Mouse (Mus musculus): ENCODE data around the gene Tmem94. TPM values are rescaled to one million over a fixed set of nuclear protein-coding genes. Genes with fewer than 3 reads are reported as not detected.

Tmem94 gene
- polyA plus RNA-seq, 1 experiment from 2014 or later, result 28.4 TPM

- H3K4me1 ChIP-seq, result no peaks in the 10 kb centered on the region
- WGBS, result 17% methylated on average over 6 of the region's 6 CpGs
- no peak overlapping the region for H3K4me2 ChIP-seq
- H3K27ac ChIP-seq, result no peak overlapping the region
- no peaks in the 10 kb centered on the region for H3K36me3 ChIP-seq (replicated peaks)
- H3K9me3 ChIP-seq, result no peaks in the 10 kb centered on the region
- H3K4me3 ChIP-seq, result no peak overlapping the region
- H3K9ac ChIP-seq, result no peak overlapping the region
- ATAC-seq (replicated peaks), result no peak
- no peaks in the 10 kb centered on the region for H3K27me3 ChIP-seq (replicated peaks)
Measured at GRCm38 (mm10) chr11:115841961-115842550, 76.8 kb downstream of the Tmem94 start.

- Histone ChIP-seq H3K27ac (no peak overlapping the region), H3K9me3 (no peaks in the 10 kb centered on the region), H3K4me1 (no peaks in the 10 kb centered on the region), H3K27me3 (replicated peaks) (no peaks in the 10 kb centered on the region), H3K9ac (no peak overlapping the region), H3K4me2 (no peak overlapping the region), H3K4me3 (no peak overlapping the region), H3K36me3 (replicated peaks) (no peaks in the 10 kb centered on the region)
- no peak for ATAC-seq (replicated peaks)
- 75% methylated on average over 14 of the region's 14 CpGs for WGBS
Measured at GRCm38 (mm10) chr11:115843141-115843890, 78.1 kb downstream of the Tmem94 start.

GRCm38 (mm10) chr11:115843891-115844239 lies 78.6 kb downstream of the Tmem94 start:
- H3K4me1 ChIP-seq, result no peaks in the 10 kb centered on the region
- H3K4me2 ChIP-seq, result no peak overlapping the region
- 88% methylated on average over 5 of the region's 5 CpGs for WGBS
- no peak overlapping the region for H3K9ac ChIP-seq
- no peaks in the 10 kb centered on the region for H3K9me3 ChIP-seq
- no peaks in the 10 kb centered on the region for H3K36me3 ChIP-seq (replicated peaks)
- H3K4me3 ChIP-seq, result no peak overlapping the region
- H3K27me3 ChIP-seq (replicated peaks), result no peaks in the 10 kb centered on the region
- no peak overlapping the region for H3K27ac ChIP-seq
- ATAC-seq (replicated peaks), result no peak

- no peak overlapping the region for H3K9ac ChIP-seq
- 68% methylated on average over 8 of the region's 8 CpGs for WGBS
- H3K27me3 ChIP-seq (replicated peaks), result no peaks in the 10 kb centered on the region
- no peak overlapping the region for H3K4me2 ChIP-seq
- no peaks in the 10 kb centered on the region for H3K36me3 ChIP-seq (replicated peaks)
- no peak overlapping the region for H3K4me3 ChIP-seq
- no peak for ATAC-seq (replicated peaks)
- no peak overlapping the region for H3K27ac ChIP-seq
- H3K4me1 ChIP-seq, result no peaks in the 10 kb centered on the region
- no peaks in the 10 kb centered on the region for H3K9me3 ChIP-seq
Measured at GRCm38 (mm10) chr11:115844240-115844639, 79.0 kb downstream of the Tmem94 start.

GRCm38 (mm10) chr11:115845819-115846218 lies 80.6 kb downstream of the Tmem94 start:
- ATAC-seq (replicated peaks), result no peak
- Histone ChIP-seq H3K4me2 (no peak overlapping the region), H3K36me3 (replicated peaks) (no peaks in the 10 kb centered on the region), H3K27ac (no peak overlapping the region), H3K4me3 (no peak overlapping the region), H3K9ac (no peak overlapping the region), H3K27me3 (replicated peaks) (no peaks in the 10 kb centered on the region), H3K9me3 (no peaks in the 10 kb centered on the region), H3K4me1 (no peaks in the 10 kb centered on the region)
- WGBS, result 93% methylated on average over 2 of the region's 2 CpGs

Small RNAs within 50 kb of the gene (microRNA-seq; reads per million reads assigned to microRNA genes)
- gene Mir5621, result 1.1 reads per million

Other genes with a start within 250 kb of the Tmem94 start
- 990 and 1,015 TPM in 2 replicates for gene Sumo2, start 229.2 kb upstream of the Tmem94 start, polyA plus RNA-seq (2015; fragmentation: Nextera tagmentation; extraction: Ambion mirVana)
- 106 and 118 TPM in 2 replicates for gene Nup85, start 201.0 kb upstream of the Tmem94 start, polyA plus RNA-seq (2015; fragmentation: Nextera tagmentation; extraction: Ambion mirVana)
- gene Mrps7, start 161.5 kb upstream of the Tmem94 start, polyA plus RNA-seq (2015; fragmentation: Nextera tagmentation; extraction: Ambion mirVana), result 70.0 and 74.3 TPM in 2 replicates
- 37.5 and 38.1 TPM in 2 replicates for gene Gga3, start 161.4 kb upstream of the Tmem94 start, polyA plus RNA-seq (2015; fragmentation: Nextera tagmentation; extraction: Ambion mirVana)
- gene Mif4gd, start 152.5 kb upstream of the Tmem94 start, polyA plus RNA-seq (2015; fragmentation: Nextera tagmentation; extraction: Ambion mirVana), result 11.2 and 12.9 TPM in 2 replicates
- gene Slc25a19, start 137.1 kb upstream of the Tmem94 start, polyA plus RNA-seq (2015; fragmentation: Nextera tagmentation; extraction: Ambion mirVana), result 43.5 and 44.5 TPM in 2 replicates
- 173 and 176 TPM in 2 replicates for gene Grb2, start 56.8 kb upstream of the Tmem94 start, polyA plus RNA-seq (2015; fragmentation: Nextera tagmentation; extraction: Ambion mirVana)
- 9.4 and 11.1 TPM in 2 replicates for gene Caskin2, start 48.2 kb downstream of the Tmem94 start, polyA plus RNA-seq (2015; fragmentation: Nextera tagmentation; extraction: Ambion mirVana)
- gene Tsen54, start 49.3 kb downstream of the Tmem94 start, polyA plus RNA-seq (2015; fragmentation: Nextera tagmentation; extraction: Ambion mirVana), result 24.8 and 27.9 TPM in 2 replicates
- 0.84 and 1.0 TPM in 2 replicates for gene Llgl2, start 58.6 kb downstream of the Tmem94 start, polyA plus RNA-seq (2015; fragmentation: Nextera tagmentation; extraction: Ambion mirVana)
- gene Myo15b, start 93.0 kb downstream of the Tmem94 start, polyA plus RNA-seq (2015; fragmentation: Nextera tagmentation; extraction: Ambion mirVana), result 0.03 and 0.10 TPM in 2 replicates
- 1.2 and 1.4 TPM in 2 replicates for gene Smim5, start 134.5 kb downstream of the Tmem94 start, polyA plus RNA-seq (2015; fragmentation: Nextera tagmentation; extraction: Ambion mirVana)
- 1.0 and 1.1 TPM in 2 replicates for gene Smim6, start 146.6 kb downstream of the Tmem94 start, polyA plus RNA-seq (2015; fragmentation: Nextera tagmentation; extraction: Ambion mirVana)
- 52.1 and 53.1 TPM in 2 replicates for gene Sap30bp, start 167.8 kb downstream of the Tmem94 start, polyA plus RNA-seq (2015; fragmentation: Nextera tagmentation; extraction: Ambion mirVana)
- gene Recql5, start 168.0 kb downstream of the Tmem94 start, polyA plus RNA-seq (2015; fragmentation: Nextera tagmentation; extraction: Ambion mirVana), result 22.4 and 25.7 TPM in 2 replicates
- gene Itgb4, start 209.3 kb downstream of the Tmem94 start, polyA plus RNA-seq (2015; fragmentation: Nextera tagmentation; extraction: Ambion mirVana), result 0.79 and 0.94 TPM in 2 replicates
- 53.2 and 58.5 TPM in 2 replicates for gene Galk1, start 247.3 kb downstream of the Tmem94 start, polyA plus RNA-seq (2015; fragmentation: Nextera tagmentation; extraction: Ambion mirVana)